Mouse (Mus musculus) right cerebral cortex, postnatal 25 days (tissue): Measurements from ENCODE around the gene E130218I03Rik.
A peak's percentile ranks its signal among the peaks of the same experiment; 100 is the strongest.

Experiments used
- DNase-seq: peaks from one replicate; pipeline ENCODE4 v3.0.0; 2022

The E130218I03Rik gene

DNA sequence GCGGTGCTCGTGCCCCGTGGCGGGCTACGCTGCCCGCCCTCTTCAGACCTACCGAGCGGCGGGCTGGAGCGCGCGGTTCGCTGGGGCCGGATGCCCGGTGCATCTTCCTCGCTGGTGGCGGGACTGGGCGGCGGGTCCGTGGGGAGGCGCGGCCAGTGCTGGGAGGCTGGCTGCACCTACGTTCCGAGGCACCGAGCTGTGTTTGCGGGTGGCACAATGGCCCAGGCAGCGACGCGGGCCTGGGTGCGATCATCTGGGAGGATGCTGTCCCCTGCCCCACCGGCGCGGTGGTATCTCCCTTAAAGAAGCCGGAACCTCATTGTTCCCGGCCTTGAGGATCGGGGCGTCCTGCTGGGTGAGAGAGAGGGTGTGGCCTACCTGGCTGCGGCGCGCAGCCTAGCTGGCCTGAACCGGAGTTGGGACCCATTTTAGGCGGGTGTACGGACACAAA is 44.1 kb downstream of the E130218I03Rik start, which contains the start of gene Pdik1l:
Gene Pdik1l, minus strand, starts transcription at position 321 of the 451 bp plus-strand sequence.
- DNase-seq = no peak

DNA sequence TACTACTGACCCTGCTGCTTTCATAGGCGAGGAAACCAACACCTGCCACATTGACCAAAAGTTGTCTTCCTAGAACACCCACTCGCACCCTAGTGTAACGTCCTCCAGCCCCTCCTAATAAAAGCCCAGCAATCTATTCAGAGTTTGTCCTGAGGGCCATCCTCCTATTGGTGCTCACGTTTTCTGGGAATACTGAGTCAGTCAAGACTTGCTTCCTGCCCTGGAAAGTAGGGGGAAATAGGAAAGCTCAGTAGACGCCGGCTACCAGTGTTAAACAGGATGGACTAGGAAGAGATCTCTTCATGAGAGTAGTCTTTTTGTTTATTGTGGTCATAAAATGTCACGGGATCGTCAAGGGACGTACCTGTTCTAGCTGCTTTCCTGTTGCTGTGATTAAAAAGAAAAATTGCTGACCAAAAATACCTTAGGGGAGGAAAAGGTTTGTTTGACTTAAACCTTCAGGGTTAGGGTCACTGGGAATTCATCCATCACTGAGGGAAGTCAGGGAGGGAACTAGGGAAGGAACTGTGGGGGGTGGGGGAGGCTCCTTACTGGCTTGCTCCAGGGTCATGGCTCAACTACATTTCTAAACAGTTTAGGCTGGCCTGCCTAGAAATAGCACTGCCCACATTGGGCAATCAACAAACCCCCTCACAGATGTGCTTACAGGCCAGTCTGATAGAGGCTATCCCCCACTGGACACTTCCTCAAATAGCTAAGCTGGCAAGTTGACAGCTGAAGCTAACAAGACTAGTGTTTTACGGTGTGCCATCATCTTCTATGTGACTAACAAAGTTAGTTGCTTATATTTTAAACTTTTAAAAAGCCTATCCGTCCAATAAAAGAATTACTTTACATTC is 45.2 kb downstream of the E130218I03Rik start:
- DNase-seq = no peak

DNA sequence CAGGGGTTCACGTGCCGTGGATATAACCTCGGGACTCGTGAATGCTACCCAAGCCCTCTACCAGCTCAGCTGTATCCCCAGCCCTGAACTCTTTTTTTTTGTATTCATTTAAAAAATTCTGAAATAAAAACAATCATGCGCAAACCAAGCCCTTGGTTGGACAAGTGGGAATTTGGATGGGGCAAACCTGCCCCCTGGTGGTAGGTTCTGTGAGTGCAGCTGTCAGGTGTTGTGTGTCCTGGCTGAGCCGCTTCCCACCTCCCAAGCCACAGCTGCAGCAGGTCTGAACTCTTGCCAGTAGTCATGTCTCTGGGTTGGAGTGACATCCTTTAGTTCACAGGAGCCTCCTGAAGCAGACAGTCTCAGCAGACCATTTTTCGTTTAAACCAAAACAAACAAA is 48.6 kb downstream of the E130218I03Rik start:
- peak; percentile 57 for DNase-seq

DNA sequence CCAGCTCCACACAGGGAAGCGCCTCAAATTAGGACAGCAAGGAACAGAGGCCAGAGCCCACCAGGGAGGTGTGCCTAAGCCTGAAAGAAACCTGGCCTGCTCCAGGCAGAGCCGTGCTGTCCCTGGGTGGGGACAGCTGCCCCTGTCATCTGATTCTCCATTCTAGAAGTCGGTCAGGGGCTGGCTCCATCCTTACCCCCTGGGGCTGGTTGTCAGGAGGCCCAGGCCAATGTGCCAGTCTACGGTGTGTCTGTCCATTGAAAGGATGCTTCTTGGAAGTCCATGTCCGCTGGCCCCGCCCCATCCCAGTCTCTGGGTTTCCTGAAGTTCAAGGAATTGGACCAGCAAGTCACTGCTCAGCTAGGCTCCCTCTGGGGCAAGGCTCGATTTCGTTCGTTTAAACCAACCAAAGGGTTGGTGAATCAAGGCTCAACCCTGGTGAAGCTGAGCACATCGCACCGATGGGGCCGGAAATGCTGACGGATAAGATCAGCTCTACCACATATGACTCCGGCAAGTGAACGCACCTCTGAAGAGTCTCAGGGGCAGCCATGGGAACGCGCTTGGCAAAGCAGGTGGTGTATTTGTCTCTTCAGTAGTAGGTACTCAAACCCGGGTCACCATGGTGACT is 49.7 kb downstream of the E130218I03Rik start:
- DNase-seq = no peak

DNA sequence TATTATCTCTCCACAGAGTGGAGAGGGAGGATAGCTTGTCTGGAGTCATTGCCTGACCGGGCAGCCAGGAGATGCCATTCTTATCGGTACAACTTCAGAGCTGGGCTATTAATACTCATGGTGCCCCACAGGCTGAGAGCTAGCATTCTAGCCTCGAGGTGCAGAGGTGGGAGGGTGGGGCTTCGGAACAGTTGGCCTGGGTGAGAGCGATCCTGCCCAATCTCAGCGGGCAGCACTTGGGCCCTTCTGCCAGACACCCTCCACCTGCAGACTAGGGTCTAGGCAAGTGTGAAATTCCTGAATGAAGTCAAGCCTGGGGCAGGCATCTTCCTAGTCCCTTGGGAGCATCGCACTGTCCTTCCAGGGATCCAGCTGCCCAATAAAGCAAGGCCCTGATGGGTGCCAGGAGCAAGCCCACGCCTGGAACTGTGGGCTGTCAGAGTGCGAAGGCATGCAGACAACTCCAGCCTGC is 50.3 kb downstream of the E130218I03Rik start:
- DNase-seq = no peak
